Comparison of ENCODE assay signal across 8 mouse cellular contexts in genomic region chr16:92301412-92301806, GRCm38 (mm10). TPM values are rescaled to one million over a fixed set of nuclear protein-coding genes. Genes with fewer than 3 reads are reported as not detected.
DNase-seq lines count a peak whose midpoint lies in the region; ATAC-seq lines count a peak whose summit lies in the region.

No protein-coding gene starts in this region.

- H3K4me2 ChIP-seq in kidney, embryonic 14.5 days (replicated peaks; ENCODE audit: low read depth, low read length) = peak overlapping the region; percentile 72
- H3K4me2 ChIP-seq in embryonic facial prominence, embryonic 11.5 days (ENCODE audit: low read depth, low read length) = peak overlapping the region; percentile 47
- H3K4me2 ChIP-seq in hindbrain, embryonic 14.5 days (replicated peaks) = peak overlapping the region; percentile 80
- peak overlapping the region; percentile 89 for H3K4me2 ChIP-seq in lung, embryonic 16.5 days (ENCODE audit: low read depth, low read length)
- peak overlapping the region; percentile 91 for H3K4me2 ChIP-seq in stomach, embryonic 16.5 days (ENCODE audit: low read depth, low read length)

- DNase-seq in kidney, adult 9 months = no peak
- DNase-seq in MEL-GATA-1-ER (ENCODE audit: extremely low read depth, low read depth) = peak; percentile 36
- DNase-seq in embryonic facial prominence, embryonic 11.5 days (ENCODE audit: low spot score) = no peak
- DNase-seq in hindbrain, embryonic 14.5 days (ENCODE audit: low spot score) = no peak
- DNase-seq in layer of hippocampus, postnatal 36 days = no peak

- H3K9me3 ChIP-seq in kidney, embryonic 14.5 days (ENCODE audit: control insufficient read depth, low read length) = no peaks in the 10 kb centered on the region
- no peaks in the 10 kb centered on the region for H3K9me3 ChIP-seq in embryonic facial prominence, embryonic 11.5 days (replicated peaks; ENCODE audit: control insufficient read depth, low read length)
- H3K9me3 ChIP-seq in hindbrain, embryonic 14.5 days (ENCODE audit: control insufficient read depth, low read length) = no peaks in the 10 kb centered on the region
- H3K9me3 ChIP-seq in lung, embryonic 16.5 days (ENCODE audit: control insufficient read depth, low read length) = no peaks in the 10 kb centered on the region
- no peaks in the 10 kb centered on the region for H3K9me3 ChIP-seq in stomach, embryonic 16.5 days (replicated peaks; ENCODE audit: control insufficient read depth, low read length)

- H3K9ac ChIP-seq in kidney, embryonic 14.5 days (ENCODE audit: low read depth, low read length) = peak overlapping the region; percentile 57
- peak overlapping the region; percentile 77 for H3K9ac ChIP-seq in embryonic facial prominence, embryonic 11.5 days (replicated peaks; ENCODE audit: low read length)
- peak overlapping the region; percentile 76 for H3K9ac ChIP-seq in hindbrain, embryonic 14.5 days
- peak overlapping the region; percentile 91 for H3K9ac ChIP-seq in lung, embryonic 16.5 days (ENCODE audit: low read length)
- H3K9ac ChIP-seq in stomach, embryonic 16.5 days (ENCODE audit: low read length) = peak overlapping the region; percentile 84

- peak; percentile 77 for ATAC-seq in kidney, embryonic 14.5 days (ENCODE audit: low FRiP score, low TSS enrichment)
- peak; percentile 36 for ATAC-seq in embryonic facial prominence, embryonic 11.5 days (replicated peaks; ENCODE audit: insufficient number of reproducible peaks, low FRiP score, low TSS enrichment, low read depth)
- ATAC-seq in hindbrain, embryonic 14.5 days (ENCODE audit: low FRiP score) = peak; percentile 68
- peak; percentile 60 for ATAC-seq in lung, embryonic 16.5 days (ENCODE audit: low read depth)
- peak; percentile 69 for ATAC-seq in stomach, embryonic 16.5 days (ENCODE audit: insufficient read depth, low FRiP score)

- peaks cover 7% of the 10 kb centered on the region; the same call in 1 of the 2 replicates for H3K36me3 ChIP-seq in kidney, embryonic 14.5 days (ENCODE audit: control insufficient read depth, insufficient read depth, low read length)
- H3K36me3 ChIP-seq in embryonic facial prominence, embryonic 11.5 days (replicated peaks; ENCODE audit: control insufficient read depth, insufficient read depth, low read depth, low read length) = no peaks in the 10 kb centered on the region
- peaks cover 14% of the 10 kb centered on the region for H3K36me3 ChIP-seq in hindbrain, embryonic 14.5 days (replicated peaks; ENCODE audit: control insufficient read depth, insufficient read depth)
- peaks cover 6% of the 10 kb centered on the region; the same call in 1 of the 2 replicates for H3K36me3 ChIP-seq in lung, embryonic 16.5 days (ENCODE audit: control insufficient read depth, insufficient read depth, low read length)
- no peaks in the 10 kb centered on the region for H3K36me3 ChIP-seq in stomach, embryonic 16.5 days (ENCODE audit: control insufficient read depth, insufficient read depth, low read length)

- H3K27ac ChIP-seq in kidney, embryonic 14.5 days (ENCODE audit: low read depth, low read length) = no peak overlapping the region
- H3K27ac ChIP-seq in embryonic facial prominence, embryonic 11.5 days (replicated peaks; ENCODE audit: low read depth, low read length) = no peak overlapping the region
- peak overlapping the region; percentile 60 for H3K27ac ChIP-seq in hindbrain, embryonic 14.5 days
- H3K27ac ChIP-seq in lung, embryonic 16.5 days (ENCODE audit: low read length) = peak overlapping the region; percentile 14; the same call in 1 of the 2 replicates
- H3K27ac ChIP-seq in stomach, embryonic 16.5 days (ENCODE audit: low read length) = peak overlapping the region; percentile 73

- peak overlapping the region; percentile 48 for H3K4me3 ChIP-seq in kidney, embryonic 14.5 days (ENCODE audit: low read length)
- H3K4me3 ChIP-seq in embryonic facial prominence, embryonic 11.5 days (ENCODE audit: low read depth, low read length) = peak overlapping the region; percentile 61
- peak overlapping the region; percentile 61 for H3K4me3 ChIP-seq in hindbrain, embryonic 14.5 days (replicated peaks; ENCODE audit: low read length)
- H3K4me3 ChIP-seq in lung, embryonic 16.5 days (ENCODE audit: low read length) = peak overlapping the region; percentile 77
- H3K4me3 ChIP-seq in stomach, embryonic 16.5 days (replicated peaks; ENCODE audit: low read length) = peak overlapping the region; percentile 84

- no peaks in the 10 kb centered on the region for H3K27me3 ChIP-seq in kidney, embryonic 14.5 days (ENCODE audit: control insufficient read depth, insufficient read depth, low read length)
- no peaks in the 10 kb centered on the region for H3K27me3 ChIP-seq in embryonic facial prominence, embryonic 11.5 days (ENCODE audit: control insufficient read depth, insufficient read depth, low read length)
- H3K27me3 ChIP-seq in hindbrain, embryonic 14.5 days (ENCODE audit: control insufficient read depth, insufficient read depth, low read length) = no peaks in the 10 kb centered on the region
- no peaks in the 10 kb centered on the region for H3K27me3 ChIP-seq in lung, embryonic 16.5 days (ENCODE audit: control insufficient read depth, insufficient read depth, low read depth, low read length)
- no peaks in the 10 kb centered on the region for H3K27me3 ChIP-seq in stomach, embryonic 16.5 days (ENCODE audit: control insufficient read depth, insufficient read depth, low read length)

- H3K4me1 ChIP-seq in kidney, embryonic 14.5 days (ENCODE audit: control insufficient read depth, insufficient read depth, low read length) = peaks cover 16% of the 10 kb centered on the region
- H3K4me1 ChIP-seq in embryonic facial prominence, embryonic 11.5 days (ENCODE audit: control insufficient read depth, insufficient read depth, low read length) = no peaks in the 10 kb centered on the region
- H3K4me1 ChIP-seq in hindbrain, embryonic 14.5 days (replicated peaks; ENCODE audit: control insufficient read depth, insufficient read depth, low read length) = peaks cover 24% of the 10 kb centered on the region
- peaks cover 15% of the 10 kb centered on the region for H3K4me1 ChIP-seq in lung, embryonic 16.5 days (replicated peaks; ENCODE audit: control insufficient read depth, insufficient read depth, low read length)
- peaks cover 9% of the 10 kb centered on the region for H3K4me1 ChIP-seq in stomach, embryonic 16.5 days (ENCODE audit: control insufficient read depth, insufficient read depth, low read length)

- 1% methylated on average over 12 of the region's 12 CpGs for WGBS in kidney, embryonic 14.5 days
- WGBS in embryonic facial prominence, embryonic 11.5 days = 0% methylated on average over 12 of the region's 12 CpGs
- WGBS in hindbrain, embryonic 14.5 days = under 1% methylated on average over 12 of the region's 12 CpGs
- 0% methylated on average over 12 of the region's 12 CpGs for WGBS in lung, embryonic 16.5 days
- under 1% methylated on average over 12 of the region's 12 CpGs for WGBS in stomach, embryonic 16.5 days

RNA-seq across cellular contexts. Expression of gene Smim11, which starts 0.3 kb away (rescaled TPM):
- 125 and 160 TPM in 2 replicates for polyA plus RNA-seq in kidney, embryonic 14.5 days (2014; fragmentation: Nextera tagmentation; extraction: Ambion mirVana)
- polyA plus RNA-seq in embryonic facial prominence, embryonic 11.5 days (2014; fragmentation: Nextera tagmentation; extraction: Ambion mirVana) = 117 and 134 TPM in 2 replicates
- polyA plus RNA-seq in hindbrain, embryonic 14.5 days (2014; fragmentation: Nextera tagmentation; extraction: Ambion mirVana) = 63.8 and 66.1 TPM in 2 replicates
- 132 and 142 TPM in 2 replicates for polyA plus RNA-seq in lung, embryonic 16.5 days (2015; fragmentation: Nextera tagmentation; extraction: Ambion mirVana)
- 120 and 153 TPM in 2 replicates for polyA plus RNA-seq in stomach, embryonic 16.5 days (2015; fragmentation: Nextera tagmentation; extraction: Ambion mirVana)
- 10 to 100 TPM; 20.2 to 21.4 TPM for total RNA-seq in layer of hippocampus, postnatal 36 days (2021)

RNA-seq across cellular contexts. Expression of gene Kcne2, which starts 9.2 kb away (rescaled TPM):
- not detected in 2 replicates for polyA plus RNA-seq in kidney, embryonic 14.5 days (2014; fragmentation: Nextera tagmentation; extraction: Ambion mirVana)
- polyA plus RNA-seq in embryonic facial prominence, embryonic 11.5 days (2014; fragmentation: Nextera tagmentation; extraction: Ambion mirVana) = 1.7 TPM in 1 of 2 replicates, not detected in the other
- 32.3 and 53.8 TPM in 2 replicates for polyA plus RNA-seq in hindbrain, embryonic 14.5 days (2014; fragmentation: Nextera tagmentation; extraction: Ambion mirVana)
- polyA plus RNA-seq in lung, embryonic 16.5 days (2015; fragmentation: Nextera tagmentation; extraction: Ambion mirVana) = 1.3 and 1.4 TPM in 2 replicates
- polyA plus RNA-seq in stomach, embryonic 16.5 days (2015; fragmentation: Nextera tagmentation; extraction: Ambion mirVana) = 5.1 and 6.0 TPM in 2 replicates
- 1 to 10 TPM in 1 of 2 experiments, not detected in 1; 1.3 TPM for total RNA-seq in layer of hippocampus, postnatal 36 days (2021)

RNA-seq across cellular contexts. Expression of gene Fam243, which starts 19.8 kb away (rescaled TPM):
- polyA plus RNA-seq in kidney, embryonic 14.5 days (2014; fragmentation: Nextera tagmentation; extraction: Ambion mirVana) = 0.08 TPM in 1 of 2 replicates, not detected in the other
- 0.07 TPM in 1 of 2 replicates, not detected in the other for polyA plus RNA-seq in embryonic facial prominence, embryonic 11.5 days (2014; fragmentation: Nextera tagmentation; extraction: Ambion mirVana)
- 0.17 and 0.20 TPM in 2 replicates for polyA plus RNA-seq in hindbrain, embryonic 14.5 days (2014; fragmentation: Nextera tagmentation; extraction: Ambion mirVana)
- not detected in 2 replicates for polyA plus RNA-seq in lung, embryonic 16.5 days (2015; fragmentation: Nextera tagmentation; extraction: Ambion mirVana)
- polyA plus RNA-seq in stomach, embryonic 16.5 days (2015; fragmentation: Nextera tagmentation; extraction: Ambion mirVana) = not detected in 2 replicates
- total RNA-seq in layer of hippocampus, postnatal 36 days (2021) = not detected

RNA-seq across cellular contexts. Expression of gene Kcne1, which starts 57.9 kb away (rescaled TPM):
- polyA plus RNA-seq in kidney, embryonic 14.5 days (2014; fragmentation: Nextera tagmentation; extraction: Ambion mirVana) = 0.85 and 1.5 TPM in 2 replicates
- polyA plus RNA-seq in embryonic facial prominence, embryonic 11.5 days (2014; fragmentation: Nextera tagmentation; extraction: Ambion mirVana) = 0.34 and 0.35 TPM in 2 replicates
- polyA plus RNA-seq in hindbrain, embryonic 14.5 days (2014; fragmentation: Nextera tagmentation; extraction: Ambion mirVana) = 0.23 TPM in 1 of 2 replicates, not detected in the other
- 0.63 and 1.0 TPM in 2 replicates for polyA plus RNA-seq in lung, embryonic 16.5 days (2015; fragmentation: Nextera tagmentation; extraction: Ambion mirVana)
- 0.92 and 1.6 TPM in 2 replicates for polyA plus RNA-seq in stomach, embryonic 16.5 days (2015; fragmentation: Nextera tagmentation; extraction: Ambion mirVana)
- not detected for total RNA-seq in layer of hippocampus, postnatal 36 days (2021)

Comparison
In these comparisons a context has a peak if more than half of its experiments do, and no peak if none do; other contexts are left out.
1. H3K27ac ChIP-seq: peak in hindbrain, embryonic 14.5 days (single experiment), lung, embryonic 16.5 days (single experiment) and stomach, embryonic 16.5 days (single experiment); none in kidney, embryonic 14.5 days (single experiment) and embryonic facial prominence, embryonic 11.5 days (single experiment).
2. Peak in every context shown above with its lines, with median percentiles within 50 percentile points of each other: ATAC-seq, H3K4me2 ChIP-seq, H3K4me3 ChIP-seq and H3K9ac ChIP-seq.